Mouse (Mus musculus): ENCODE measurements at regions not wholly inside any gene's neighbourhood (a gene's known extent, or its start where the extent isn't known, plus 50 kb on each side); places are given as distances from the start of the nearest gene placed in this dataset.

DNA sequence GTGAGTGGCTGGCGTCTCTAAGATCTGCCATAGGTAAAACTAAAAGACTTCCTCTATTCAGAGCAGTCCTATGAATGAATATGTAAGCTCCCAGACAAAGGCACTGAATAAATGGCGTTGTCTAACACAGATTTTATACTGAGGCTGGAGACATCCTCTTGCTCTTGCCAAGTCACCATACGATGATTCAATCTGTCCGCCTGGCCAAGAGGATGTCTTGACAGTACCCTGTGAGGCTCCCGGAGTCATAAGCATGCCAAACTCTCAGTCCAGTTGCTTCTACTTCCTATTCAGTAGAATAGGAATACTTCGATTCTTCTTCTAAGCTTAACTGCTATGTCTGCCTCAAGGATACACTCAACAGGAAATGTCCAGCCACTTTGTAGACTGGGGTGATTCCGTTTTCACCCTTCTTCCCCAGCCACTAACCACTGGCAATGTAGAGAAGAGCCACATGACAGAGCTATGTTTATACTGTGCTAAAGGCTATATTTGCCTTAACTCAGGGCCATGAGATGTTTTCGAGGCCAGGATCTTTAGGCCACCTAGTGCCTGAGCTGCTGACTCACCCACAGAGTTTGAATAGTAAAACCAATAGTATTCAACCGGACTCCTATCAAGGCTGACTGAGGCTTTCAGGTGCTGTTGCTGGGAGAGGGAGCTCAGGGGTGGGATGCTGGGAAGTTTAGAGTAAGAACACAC lies 188.7 kb upstream of the Atp5g3 start:
- no peak for DNase-seq

DNA sequence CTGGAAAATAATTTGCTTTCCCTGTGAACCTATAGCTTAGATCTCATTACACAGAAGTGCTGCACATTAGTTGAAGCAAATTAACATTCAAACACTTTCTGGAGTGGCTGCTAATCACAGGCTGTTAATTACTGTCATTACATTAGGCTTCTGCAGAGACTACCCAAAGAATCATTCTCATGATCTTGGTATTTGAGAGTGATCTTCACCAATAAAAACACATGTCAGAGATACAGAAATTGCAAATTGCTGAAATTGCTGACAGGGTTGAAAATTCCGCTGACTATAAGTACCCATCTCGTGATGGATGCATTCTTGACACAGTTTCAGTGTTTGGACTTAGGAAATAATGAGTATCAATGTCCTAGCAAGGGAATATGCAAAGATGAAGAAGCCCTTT lies 185.7 kb upstream of the Atp5g3 start:
- DNase-seq = no peak

GRCm38 (mm10) chr2:74093494-74093893 lies 182.4 kb upstream of the Atp5g3 start:
- DNase-seq = no peak

DNA sequence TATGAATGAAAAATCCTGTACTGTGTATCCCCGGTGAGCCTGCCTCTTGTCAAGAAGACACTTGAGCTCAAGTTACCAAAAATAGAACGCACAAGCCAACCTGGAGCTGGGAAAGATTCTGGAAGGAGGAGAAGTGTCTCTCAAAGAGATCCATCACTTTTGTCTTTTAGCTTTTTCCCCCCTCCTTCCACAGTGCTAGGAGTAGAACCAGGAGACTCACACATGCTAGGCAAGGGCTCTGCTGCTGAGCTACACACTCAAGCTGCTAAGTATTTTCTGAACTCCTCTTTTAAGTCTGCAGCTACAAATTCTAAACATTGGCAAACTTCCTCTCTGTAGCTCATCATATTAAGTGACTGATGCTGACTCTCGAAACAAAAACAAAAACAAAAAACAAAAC lies 176.2 kb upstream of the Atp5g3 start:
- no peak for DNase-seq

- peak; percentile 11 for DNase-seq
Observed at GRCm38 (mm10) chr2:74084971-74085370, 173.8 kb upstream of the Atp5g3 start.

DNA sequence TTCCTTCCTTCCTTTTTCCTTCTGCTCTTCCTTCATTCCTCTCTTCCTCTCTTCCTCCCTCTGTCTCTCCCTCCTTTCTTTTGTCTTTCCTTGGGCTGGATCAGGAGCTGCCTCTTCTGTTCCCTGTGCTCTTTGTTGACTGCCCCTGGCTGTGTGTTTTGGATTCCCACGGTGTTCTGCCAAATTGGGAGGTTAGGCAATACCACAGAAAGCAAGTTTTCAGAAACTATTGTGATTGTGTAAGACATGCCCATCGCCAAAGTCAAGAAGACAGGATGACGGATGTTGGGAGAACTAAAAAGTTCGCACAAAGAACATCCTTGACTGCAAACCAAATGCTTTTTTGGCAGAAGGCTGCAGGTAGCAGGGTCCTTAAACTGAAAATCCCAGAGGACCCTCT lies 165.6 kb upstream of the Atp5g3 start:
- DNase-seq = no peak

DNA sequence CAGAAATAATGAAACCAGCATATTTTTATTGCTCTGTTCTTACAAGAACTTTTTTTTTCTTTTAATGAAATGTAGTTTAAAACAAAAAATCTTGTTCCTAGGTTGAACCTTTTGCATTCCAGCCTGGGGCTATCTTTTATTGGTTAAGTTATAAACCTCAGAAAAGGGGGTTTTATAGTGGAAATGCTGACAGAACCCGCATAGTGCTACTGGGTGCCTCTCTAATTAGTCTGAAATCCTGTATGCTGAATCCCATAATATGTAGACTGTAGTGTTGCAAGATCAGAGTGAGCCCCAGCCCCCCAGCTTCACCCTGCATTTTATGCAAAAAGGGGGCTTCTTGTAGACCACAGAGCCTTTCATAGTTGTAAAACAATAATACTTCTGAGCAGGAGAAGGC lies 164.4 kb upstream of the Atp5g3 start:
- no peak for DNase-seq

GRCm38 (mm10) chr2:74073396-74073795 lies 162.3 kb upstream of the Atp5g3 start:
- no peak for DNase-seq

- DNase-seq = peak; percentile 79
Observed at GRCm38 (mm10) chr2:74066652-74067051, 155.5 kb upstream of the Atp5g3 start.

- no peak for DNase-seq
Observed at GRCm38 (mm10) chr2:74064369-74064768, 153.2 kb upstream of the Atp5g3 start.

DNA sequence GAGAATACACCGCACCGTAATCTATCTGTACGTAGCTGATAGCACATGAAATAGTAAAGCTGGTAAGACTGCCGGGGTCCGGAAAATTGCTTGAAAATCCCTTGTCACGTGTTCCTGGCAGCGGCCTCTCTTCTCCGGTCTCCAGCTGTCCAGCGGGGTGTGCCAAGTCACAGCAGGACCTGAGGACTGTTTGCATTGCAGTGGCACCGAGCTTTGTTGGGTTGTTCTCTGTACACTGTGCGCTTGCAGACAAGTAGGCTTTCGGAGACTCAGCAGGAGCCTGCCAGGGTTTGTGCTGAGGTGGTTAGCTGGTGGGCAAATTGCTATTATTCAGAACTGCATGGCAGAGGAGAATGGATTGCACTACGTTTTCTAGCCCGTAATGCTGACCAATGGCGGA lies 152.7 kb upstream of the Atp5g3 start:
- no peak for DNase-seq

GRCm38 (mm10) chr2:74063302-74063701 lies 152.2 kb upstream of the Atp5g3 start:
- DNase-seq = no peak

DNA sequence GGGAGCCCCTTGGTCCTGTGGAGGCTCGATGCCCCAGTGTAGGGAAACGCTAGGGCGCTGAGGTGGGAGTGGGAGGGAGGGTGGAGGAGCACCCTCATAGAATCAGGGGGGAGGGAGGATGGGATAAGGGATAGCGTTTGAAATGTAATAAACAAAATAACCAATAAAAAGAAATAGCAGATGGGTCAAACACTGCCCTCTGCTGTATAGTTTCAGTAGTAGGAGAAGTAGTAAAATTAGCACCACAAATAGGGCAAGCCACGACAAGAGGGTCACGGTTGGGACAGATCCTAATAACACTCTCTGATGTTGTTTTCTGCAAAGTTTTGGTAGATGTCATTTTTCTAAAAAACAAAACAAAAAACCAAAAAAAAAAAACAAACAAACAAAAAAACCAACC lies 131.3 kb upstream of the Atp5g3 start:
- no peak for DNase-seq

GRCm38 (mm10) chr2:74039580-74039979 lies 128.5 kb upstream of the Atp5g3 start:
- no peak for DNase-seq

DNA sequence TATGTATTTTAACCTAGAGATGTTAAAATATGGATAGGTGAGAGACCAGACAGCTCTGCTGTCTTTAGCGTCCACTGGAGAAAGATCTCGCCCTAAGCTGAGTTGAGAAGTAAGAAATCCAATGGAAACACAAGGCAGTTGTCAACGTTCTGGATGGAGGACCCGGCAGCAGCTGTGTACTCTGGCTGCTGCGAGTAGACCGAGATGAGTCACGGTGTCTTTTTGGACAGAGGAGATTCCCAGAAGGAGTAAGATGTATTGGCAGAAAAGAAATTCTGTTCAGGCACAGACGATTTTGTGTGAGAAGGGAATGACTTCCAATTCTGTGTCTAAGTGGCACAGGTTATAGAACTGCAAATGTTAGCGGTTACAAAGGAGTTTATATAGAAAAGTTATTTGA lies 124.9 kb upstream of the Atp5g3 start:
- no peak for DNase-seq

DNA sequence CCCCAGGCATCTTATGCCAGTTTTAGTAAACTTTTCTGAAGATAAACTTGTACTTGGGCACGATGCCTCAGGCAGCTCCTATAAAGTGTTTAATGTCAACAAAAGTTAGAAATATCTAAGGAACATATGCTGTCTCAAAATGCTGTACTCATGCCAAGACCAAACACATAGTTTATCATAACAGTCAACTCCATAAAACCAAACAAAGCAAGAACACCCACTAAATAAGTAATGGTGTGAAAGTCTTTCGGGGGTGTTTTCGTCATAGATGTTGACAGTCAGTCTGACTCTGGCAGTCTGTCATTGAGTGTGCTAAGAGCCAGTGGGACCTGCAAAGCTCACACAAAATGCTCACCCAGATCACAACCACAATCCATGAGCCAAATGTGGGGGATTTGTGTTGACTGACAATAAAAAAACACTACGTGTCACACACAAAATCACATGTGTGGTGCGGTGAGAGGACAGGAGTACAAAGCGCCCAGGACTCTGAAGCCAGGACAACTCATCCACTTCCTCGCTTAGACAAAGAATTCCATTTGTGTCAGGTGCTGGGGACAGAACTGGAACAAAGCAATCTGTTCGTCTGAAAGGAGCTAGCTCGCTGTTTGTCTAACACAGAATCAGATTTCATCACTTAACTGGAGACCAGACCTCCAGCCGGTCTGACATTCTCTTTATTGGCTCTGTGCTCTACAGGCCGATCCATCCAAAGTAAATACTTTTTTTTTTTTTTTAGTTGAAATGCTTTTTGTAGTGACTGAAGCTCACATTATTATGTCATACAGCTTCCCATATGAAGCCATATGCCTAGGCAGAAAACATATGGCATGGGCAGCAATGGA lies 121.3 kb upstream of the Atp5g3 start:
- DNase-seq = no peak

GRCm38 (mm10) chr2:74029938-74030337 lies 118.8 kb upstream of the Atp5g3 start:
- no peak for DNase-seq

DNA sequence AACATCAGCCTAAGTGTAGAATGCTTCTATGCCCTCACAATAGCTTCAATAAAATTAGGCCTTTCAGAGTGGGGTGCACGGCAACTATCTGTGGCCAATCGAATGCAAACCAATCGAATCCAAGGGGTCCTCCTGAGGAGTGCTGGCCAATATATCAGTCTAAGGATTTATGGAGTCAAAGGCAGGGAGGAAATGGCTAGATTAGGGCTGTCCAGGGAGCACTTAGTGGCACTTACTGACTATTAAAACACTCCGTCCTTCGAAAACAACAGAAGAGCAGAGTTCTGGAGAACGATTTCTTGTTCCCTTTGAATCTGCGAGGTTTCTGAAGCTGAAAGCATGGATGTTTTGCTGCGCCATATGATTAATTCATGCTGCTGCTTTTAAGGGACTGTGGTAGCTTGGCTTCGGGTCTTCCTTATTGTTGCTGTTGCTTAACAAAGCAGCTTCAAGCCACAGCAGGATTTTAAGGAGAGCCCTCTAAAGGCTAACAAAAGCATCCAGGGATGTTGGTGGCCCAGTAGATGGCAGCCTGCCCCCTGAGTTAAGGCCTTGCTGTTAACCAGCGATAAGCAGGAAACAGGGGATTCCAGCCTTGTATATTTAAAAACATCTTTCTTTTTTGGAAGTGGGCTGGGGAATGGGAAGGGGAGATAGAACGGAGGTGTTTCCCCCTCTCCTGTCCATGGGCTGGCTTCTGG lies 116.4 kb upstream of the Atp5g3 start:
- DNase-seq = peak; percentile 34

- no peak for DNase-seq
Observed at GRCm38 (mm10) chr2:74015146-74015545, 104.0 kb upstream of the Atp5g3 start.

DNA sequence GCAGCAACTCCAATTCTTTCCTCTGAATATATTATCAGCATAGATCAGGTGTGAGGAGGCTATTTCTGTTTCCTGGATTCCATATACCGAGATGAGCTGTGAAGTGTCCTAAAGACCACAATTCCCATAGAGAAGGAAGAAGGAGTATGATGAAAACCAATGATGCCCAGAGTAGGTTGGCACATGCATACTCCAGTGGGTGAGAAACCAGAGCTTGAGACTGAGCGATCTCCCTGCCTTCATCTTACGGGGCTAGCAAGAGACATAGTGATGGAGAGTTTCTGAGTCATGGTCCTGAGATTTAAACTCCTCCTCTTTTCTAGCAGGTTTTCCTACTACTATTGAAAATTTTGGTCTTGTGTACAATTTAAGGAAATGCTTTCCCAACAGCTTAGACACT lies 103.1 kb upstream of the Atp5g3 start:
- no peak for DNase-seq

DNA sequence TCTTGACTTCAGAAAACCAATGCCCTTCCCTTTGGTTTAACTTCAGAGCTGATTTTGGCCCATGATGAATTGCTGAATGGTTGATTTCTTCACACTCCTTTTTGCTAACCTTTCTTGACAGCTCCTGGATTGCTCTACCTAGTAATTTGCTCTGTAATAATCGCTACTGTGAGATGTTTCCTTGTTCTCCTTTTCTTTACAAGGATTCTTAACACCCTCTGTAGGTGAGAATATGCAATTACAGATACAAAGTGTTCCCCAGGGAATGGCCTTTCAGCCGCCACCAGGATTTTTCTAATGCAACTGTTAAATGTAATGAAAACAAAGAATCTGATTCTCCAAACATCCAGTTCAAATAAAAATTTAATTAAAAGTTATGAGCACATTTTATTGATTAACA lies 87.4 kb upstream of the Atp5g3 start:
- DNase-seq = no peak

DNA sequence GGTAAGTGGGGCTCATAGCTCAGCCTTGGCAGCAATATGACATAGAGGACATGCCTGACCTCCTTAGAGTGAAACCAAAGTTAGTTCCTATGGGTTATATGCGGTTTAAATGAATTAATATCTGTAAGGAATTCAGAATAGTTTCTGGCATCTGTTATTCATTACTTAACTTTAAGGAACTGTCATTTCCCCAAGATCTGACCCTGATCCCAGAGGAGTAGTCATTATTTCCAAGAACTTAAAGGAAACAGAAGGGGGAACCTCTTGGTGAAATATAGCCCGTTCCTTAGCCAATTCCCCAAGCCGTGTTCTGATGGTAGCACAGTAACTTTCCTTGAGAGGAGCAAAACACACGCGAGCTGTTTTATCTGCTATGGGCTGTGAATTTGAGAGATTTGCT lies 85.9 kb upstream of the Atp5g3 start:
- DNase-seq = no peak

DNA sequence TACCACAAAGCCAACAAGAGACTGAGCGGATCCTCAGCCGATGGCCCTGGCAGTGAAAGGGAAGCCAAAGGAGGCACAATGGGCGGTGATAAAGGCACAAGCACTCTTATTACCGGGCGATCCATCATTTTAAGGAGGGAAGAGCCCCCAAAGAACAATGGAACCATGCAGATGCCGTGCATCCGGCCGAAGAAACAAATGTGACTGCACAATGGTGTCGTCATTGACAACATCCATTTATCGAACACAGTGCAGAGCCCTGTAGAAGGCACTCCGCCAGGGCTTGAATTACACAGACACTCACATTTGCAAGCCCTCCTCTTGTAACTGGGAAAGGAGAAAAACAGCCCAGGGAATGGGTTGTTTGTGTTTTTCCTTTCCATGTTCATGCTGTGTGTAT lies 80.7 kb upstream of the Atp5g3 start:
- DNase-seq = no peak

All from heart, postnatal 4 days (tissue).